Mouse (Mus musculus) stomach, embryonic 14.5 days (tissue): ENCODE data around the gene Cd37. TPM values are rescaled to one million over a fixed set of nuclear protein-coding genes. Genes with fewer than 3 reads are reported as not detected.

Experiments
- polyA plus RNA-seq: library from polyadenylated mRNA; unstranded; fragments of >200 nt; fragmentation: Nextera tagmentation; extraction: Ambion mirVana; gene quantifications from 2 replicates; pipeline ENCODE4 v1.2.1, GENCODE M21; 2014

Gene Cd37
- polyA plus RNA-seq, 1 experiment from 2014 or later: 2.2 TPM

Other genes with a start within 250 kb of the Cd37 start
- 89.2 and 96.0 TPM in 2 replicates for gene Irf3, start 241.5 kb downstream of the Cd37 start, polyA plus RNA-seq
- 60.6 and 62.9 TPM in 2 replicates for gene Bcl2l12, start 240.4 kb downstream of the Cd37 start, polyA plus RNA-seq
- 48.9 and 49.8 TPM in 2 replicates for gene Scaf1, start 222.8 kb downstream of the Cd37 start, polyA plus RNA-seq
- 71.0 and 75.0 TPM in 2 replicates for gene Rras, start 221.2 kb downstream of the Cd37 start, polyA plus RNA-seq
- gene Prr12, start 186.2 kb downstream of the Cd37 start, polyA plus RNA-seq: 13.7 and 17.8 TPM in 2 replicates
- gene Nosip, start 176.7 kb downstream of the Cd37 start, polyA plus RNA-seq: 58.9 and 63.6 TPM in 2 replicates
- gene Prrg2, start 176.4 kb downstream of the Cd37 start, polyA plus RNA-seq: 20.7 and 20.9 TPM in 2 replicates
- 418 and 432 TPM in 2 replicates for gene Rcn3, start 146.9 kb downstream of the Cd37 start, polyA plus RNA-seq
- 78.6 and 79.9 TPM in 2 replicates for gene Fcgrt, start 135.3 kb downstream of the Cd37 start, polyA plus RNA-seq
- 1,682 and 1,777 TPM in 2 replicates for gene Rps11, start 114.7 kb downstream of the Cd37 start, polyA plus RNA-seq
- gene Rpl13a, start 110.4 kb downstream of the Cd37 start, polyA plus RNA-seq: 1,622 and 1,649 TPM in 2 replicates
- 0.65 and 0.83 TPM in 2 replicates for gene Gm45713, start 102.9 kb downstream of the Cd37 start, polyA plus RNA-seq
- gene Flt3l, start 102.7 kb downstream of the Cd37 start, polyA plus RNA-seq: 2.1 and 2.9 TPM in 2 replicates
- gene Pih1d1, start 84.8 kb downstream of the Cd37 start, polyA plus RNA-seq: 103 and 114 TPM in 2 replicates
- gene Aldh16a1, start 84.5 kb downstream of the Cd37 start, polyA plus RNA-seq: 43.4 and 54.1 TPM in 2 replicates
- 0.20 TPM in 1 of 2 replicates, not detected in the other for gene Slc17a7, start 75.2 kb downstream of the Cd37 start, polyA plus RNA-seq
- gene Gfy, start 59.5 kb downstream of the Cd37 start, polyA plus RNA-seq: not detected in 2 replicates
- not detected in 2 replicates for gene Pth2, start 58.1 kb downstream of the Cd37 start, polyA plus RNA-seq
- 0.22 and 0.55 TPM in 2 replicates for gene Ccdc155, start 34.2 kb downstream of the Cd37 start, polyA plus RNA-seq
- 0.45 and 1.2 TPM in 2 replicates for gene Dkkl1, start 27.0 kb downstream of the Cd37 start, polyA plus RNA-seq
- gene Tead2, start 23.4 kb downstream of the Cd37 start, polyA plus RNA-seq: 155 and 167 TPM in 2 replicates
- not detected in 2 replicates for gene Slc6a16, start 2.0 kb upstream of the Cd37 start, polyA plus RNA-seq
- not detected in 2 replicates for gene Slc6a21, start 38.4 kb upstream of the Cd37 start, polyA plus RNA-seq
- 18.3 and 23.5 TPM in 2 replicates for gene Trpm4, start 94.7 kb upstream of the Cd37 start, polyA plus RNA-seq
- 0.78 and 1.8 TPM in 2 replicates for gene Hrc, start 96.2 kb upstream of the Cd37 start, polyA plus RNA-seq
- 5.2 and 6.1 TPM in 2 replicates for gene Ppfia3, start 127.9 kb upstream of the Cd37 start, polyA plus RNA-seq
- 4.2 and 5.1 TPM in 2 replicates for gene Lin7b, start 131.5 kb upstream of the Cd37 start, polyA plus RNA-seq
- gene Snrnp70, start 156.6 kb upstream of the Cd37 start, polyA plus RNA-seq: 118 and 124 TPM in 2 replicates
- gene Kcna7, start 166.5 kb upstream of the Cd37 start, polyA plus RNA-seq: not detected in 2 replicates
- gene Ntf5, start 174.6 kb upstream of the Cd37 start, polyA plus RNA-seq: 4.1 and 4.5 TPM in 2 replicates
- 0.52 TPM in 1 of 2 replicates, not detected in the other for gene Lhb, start 181.7 kb upstream of the Cd37 start, polyA plus RNA-seq
- 32.7 and 35.3 TPM in 2 replicates for gene Gys1, start 195.7 kb upstream of the Cd37 start, polyA plus RNA-seq
- 132 and 135 TPM in 2 replicates for gene Ruvbl2, start 199.0 kb upstream of the Cd37 start, polyA plus RNA-seq
- gene Ftl1, start 220.8 kb upstream of the Cd37 start, polyA plus RNA-seq: 4,275 and 4,681 TPM in 2 replicates
- gene Bax, start 227.8 kb upstream of the Cd37 start, polyA plus RNA-seq: 67.1 and 83.9 TPM in 2 replicates
- gene Tulp2, start 242.8 kb upstream of the Cd37 start, polyA plus RNA-seq: 1.7 and 2.9 TPM in 2 replicates
- gene Gm45808, start 247.7 kb upstream of the Cd37 start, polyA plus RNA-seq: not detected in 2 replicates
- gene Dhdh, start 249.7 kb upstream of the Cd37 start, polyA plus RNA-seq: 2.7 and 3.4 TPM in 2 replicates